Mouse (Mus musculus) megakaryocyte progenitor cell, adult 5-6 weeks (primary cell): ENCODE measurements around the gene Itm2b. TPM values are rescaled to one million over a fixed set of nuclear protein-coding genes. Genes with fewer than 3 reads are reported as not detected.

Experiments used
- ATAC-seq: replicated peaks from 2 replicates; pipeline ENCODE4 v1.8.0; 2016; ENCODE audit warnings: mild to moderate bottlenecking, moderate TSS enrichment, inconsistent platforms; ENCODE audit not compliant: poor library complexity
- total RNA-seq, 2 experiments: library from RNA; stranded (forward) in 1 of 2; stranded (reverse) in 1 of 2; fragments of 157-497, 149-512 nt in 1 of 2; fragments of 200-1000 nt in 1 of 2; gene quantifications; 2 replicates each; pipeline versions ENCODE4 v1.2.3 to v1.2.4; 2015 to 2017

Itm2b gene
- total RNA-seq (2015) (1,237 and 1,336 TPM in 2 replicates), total RNA-seq (2017) (1,026 and 1,067 TPM in 2 replicates)

- peak; percentile 60 for ATAC-seq
These were observed at the start of gene Itm2b for GRCm38 (mm10) chr14:73384913-73385719. Gene Itm2b, minus strand, starts transcription at chr14:73385289.

- peak; percentile 94 for ATAC-seq
These were observed 48.4 kb upstream of the Itm2b start for GRCm38 (mm10) chr14:73433487-73433886.

- ATAC-seq = no peak
These were observed 45.5 kb upstream of the Itm2b start for GRCm38 (mm10) chr14:73430571-73430970.

- ATAC-seq = no peak
These were observed 40.5 kb upstream of the Itm2b start for GRCm38 (mm10) chr14:73425571-73426041.

- ATAC-seq = no peak
These were observed 39.9 kb upstream of the Itm2b start for GRCm38 (mm10) chr14:73424961-73425360.

- ATAC-seq = no peak
These were observed 38.5 kb upstream of the Itm2b start for GRCm38 (mm10) chr14:73423542-73423941.

- ATAC-seq = no peak
These were observed 37.5 kb upstream of the Itm2b start for GRCm38 (mm10) chr14:73422621-73423020.

GRCm38 (mm10) chr14:73421580-73421979 is 36.5 kb upstream of the Itm2b start:
- ATAC-seq = no peak

- peak; percentile 57; the same call in 1 of the 2 replicates for ATAC-seq
These were observed 35.2 kb upstream of the Itm2b start for GRCm38 (mm10) chr14:73420138-73420745.

- no peak for ATAC-seq
These were observed 31.4 kb upstream of the Itm2b start for GRCm38 (mm10) chr14:73416511-73416910.

- ATAC-seq = no peak
These were observed 30.4 kb upstream of the Itm2b start for GRCm38 (mm10) chr14:73415376-73416035.

GRCm38 (mm10) chr14:73411729-73412128 is 26.6 kb upstream of the Itm2b start:
- ATAC-seq = no peak

- peak; percentile 84 for ATAC-seq
These were observed 25.0 kb upstream of the Itm2b start for GRCm38 (mm10) chr14:73410083-73410482.

GRCm38 (mm10) chr14:73408223-73408845 is 23.2 kb upstream of the Itm2b start:
- ATAC-seq = peak; percentile 30

GRCm38 (mm10) chr14:73404016-73404415 is 18.9 kb upstream of the Itm2b start:
- ATAC-seq = peak; percentile 14; the same call in 1 of the 2 replicates

GRCm38 (mm10) chr14:73403351-73403750 is 18.3 kb upstream of the Itm2b start:
- ATAC-seq = peak; percentile 38; the same call in 1 of the 2 replicates

GRCm38 (mm10) chr14:73402296-73403035 is 17.4 kb upstream of the Itm2b start:
- no peak for ATAC-seq

- ATAC-seq = peak; percentile 20
These were observed 16.3 kb upstream of the Itm2b start for GRCm38 (mm10) chr14:73401408-73401807.

GRCm38 (mm10) chr14:73399866-73400618 is 15.0 kb upstream of the Itm2b start:
- ATAC-seq = no peak
